Mouse (Mus musculus): ENCODE results near the gene Ergic2.
"Not testable (repeated sequence)": the region's sequence is repeated elsewhere in the genome, so short reads cannot be mapped to it uniquely, and the experiment has no call there.

The Ergic2 gene

GRCm38 (mm10) chr6:148207522-148207921, 4.7 kb downstream of the Ergic2 start:
- DNase-seq: no peak

GRCm38 (mm10) chr6:148205134-148205533, 7.0 kb downstream of the Ergic2 start:
- DNase-seq: no peak

DNA sequence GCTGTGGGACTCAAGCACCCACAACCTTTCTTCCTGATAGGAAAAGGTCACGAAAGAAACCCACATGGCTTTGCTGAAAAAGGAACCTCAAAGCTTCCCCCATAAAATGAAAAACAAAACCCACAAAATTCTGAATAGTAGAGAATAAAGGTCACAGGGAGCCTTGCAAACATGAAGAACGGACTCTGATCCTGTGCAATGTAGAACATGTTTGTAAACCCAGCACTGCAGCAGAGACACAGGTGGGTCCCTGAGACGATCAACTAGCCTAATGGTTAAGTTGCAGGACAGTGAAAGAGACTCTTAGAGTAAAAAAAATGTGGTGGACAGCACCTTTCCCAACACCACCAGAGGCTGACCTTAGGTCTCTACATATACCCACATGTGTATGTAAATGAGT, 12.4 kb downstream of the Ergic2 start:
- DNase-seq: no peak

DNA sequence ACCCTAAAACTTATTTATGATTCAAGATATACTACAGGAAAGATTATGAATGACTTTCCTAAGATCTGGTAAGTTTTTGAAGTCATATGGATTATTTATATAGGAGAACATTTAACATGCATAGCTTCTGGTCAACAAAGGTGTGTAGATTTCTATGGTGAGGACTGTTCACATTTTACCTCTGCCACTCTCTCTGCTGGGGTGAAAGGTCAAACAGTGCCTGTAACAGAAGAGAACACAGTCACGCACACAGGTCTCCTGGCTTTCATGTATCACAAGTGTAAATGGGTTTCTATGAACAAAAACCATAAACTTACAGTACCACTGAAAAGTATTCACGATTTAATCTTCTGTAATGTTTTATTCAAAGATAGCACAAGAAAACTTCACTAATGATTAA, 13.0 kb downstream of the Ergic2 start:
- no peak for DNase-seq

- DNase-seq: no peak
Measured at GRCm38 (mm10) chr6:148193972-148194701, 18.0 kb downstream of the Ergic2 start.

DNA sequence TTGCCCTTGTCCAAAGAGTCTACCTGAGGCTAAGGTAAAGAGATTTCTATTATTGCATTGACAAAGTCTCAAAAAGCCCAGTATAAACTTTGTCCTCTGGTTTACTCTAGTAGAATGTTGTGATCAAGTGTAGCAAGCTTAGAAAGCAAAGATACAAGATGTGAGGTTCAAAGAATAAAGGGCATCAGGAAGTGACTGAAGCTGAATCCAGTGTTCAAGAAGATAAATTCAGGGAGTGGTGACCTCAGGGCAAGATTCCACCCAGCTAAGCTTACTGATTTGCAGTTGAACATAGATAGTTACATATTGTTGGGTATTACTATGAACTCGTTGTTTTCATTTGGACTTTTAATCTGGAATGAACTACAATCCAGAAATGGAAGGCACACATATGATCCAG, 26.5 kb downstream of the Ergic2 start:
- no peak for DNase-seq

DNA sequence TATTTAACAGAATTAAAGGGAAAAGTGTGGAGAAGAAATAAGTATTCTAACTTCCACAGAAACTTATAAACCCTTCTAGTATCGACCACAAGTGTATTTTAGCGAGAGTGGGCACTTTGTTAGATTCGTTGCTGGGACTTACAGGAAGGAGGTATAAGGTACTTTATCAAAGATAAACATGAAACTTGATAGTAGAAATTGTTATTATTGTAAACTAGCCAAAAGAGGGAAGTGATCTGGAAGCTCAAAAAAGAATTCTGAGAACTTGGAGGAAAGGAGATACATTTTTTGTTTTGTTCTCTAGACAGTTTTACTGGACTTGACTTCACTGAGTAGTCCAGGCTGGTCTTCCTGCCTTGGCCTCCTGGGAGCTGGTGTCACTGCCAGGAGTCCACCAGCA, 39.3 kb downstream of the Ergic2 start:
- no peak for DNase-seq

- not testable (repeated sequence) for DNase-seq
Measured at GRCm38 (mm10) chr6:148152305-148152704, 59.9 kb downstream of the Ergic2 start.

DNA sequence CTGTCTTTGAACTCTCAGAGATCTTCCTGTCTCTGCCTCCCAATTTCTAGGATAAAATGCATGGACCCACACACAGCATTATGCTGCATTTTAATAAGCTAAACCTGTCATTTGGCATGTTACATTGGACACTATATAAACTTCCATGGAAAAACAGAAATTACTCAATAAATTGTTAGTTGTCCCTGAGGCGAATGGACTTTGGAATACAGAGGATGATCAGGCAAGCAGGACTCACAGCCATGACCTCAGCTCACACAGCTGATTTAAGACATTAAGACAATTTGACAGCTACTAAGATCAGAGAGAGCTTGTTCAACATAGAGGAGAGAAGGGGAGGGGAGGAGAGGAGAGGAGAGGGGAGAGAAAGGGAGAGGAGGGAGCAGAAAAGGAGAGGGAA, 69.8 kb downstream of the Ergic2 start:
- no peak for DNase-seq

GRCm38 (mm10) chr6:148141874-148142273, 70.3 kb downstream of the Ergic2 start:
- DNase-seq: no peak

- no peak for DNase-seq
Measured at GRCm38 (mm10) chr6:148139288-148139995, 72.7 kb downstream of the Ergic2 start.

DNA sequence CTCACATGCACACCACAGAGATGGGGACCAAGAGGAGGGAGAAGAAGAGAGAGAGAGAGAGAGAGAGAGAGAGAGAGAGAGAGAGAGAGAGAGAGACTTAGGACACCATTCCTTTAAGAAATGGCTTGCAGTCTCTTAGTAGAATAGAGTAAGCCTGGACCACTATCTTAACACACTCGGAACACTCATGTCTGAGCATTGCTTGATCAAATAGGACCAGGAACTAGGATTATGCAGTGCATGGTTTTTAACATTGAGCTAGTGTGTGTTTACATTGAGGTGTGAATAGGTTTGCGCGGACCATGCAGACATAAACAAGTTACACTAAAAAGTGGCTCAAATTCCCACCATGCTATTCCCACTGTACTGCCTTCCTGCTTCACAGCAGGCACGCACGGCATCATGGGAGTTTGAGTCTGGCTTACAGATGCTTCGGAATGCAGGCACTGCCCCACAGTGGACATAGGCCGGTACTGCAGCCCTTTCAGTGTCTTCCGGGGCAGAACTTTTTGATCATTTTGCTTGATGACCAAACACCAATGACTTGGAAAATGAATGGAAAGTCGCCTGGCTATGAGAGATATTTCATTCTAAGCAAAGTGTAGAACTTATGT, 76.3 kb downstream of the Ergic2 start:
- peak; percentile 50 for DNase-seq

DNA sequence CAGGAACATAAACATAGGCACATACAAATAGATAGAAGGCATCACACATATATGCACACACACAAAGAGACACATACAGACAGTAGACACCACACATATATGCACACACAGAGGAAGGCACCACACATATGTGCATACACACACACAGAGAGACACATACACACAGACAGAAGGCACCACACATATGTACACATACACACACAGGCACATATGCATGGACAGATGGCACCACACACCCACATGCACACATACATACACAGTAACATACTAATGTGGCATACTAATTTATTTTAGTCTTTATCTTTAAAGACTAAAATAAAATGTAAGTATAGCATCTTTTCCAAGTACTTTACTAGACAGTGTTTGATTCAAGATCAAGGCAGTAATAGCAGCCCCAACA, 78.6 kb downstream of the Ergic2 start:
- DNase-seq: no peak

DNA sequence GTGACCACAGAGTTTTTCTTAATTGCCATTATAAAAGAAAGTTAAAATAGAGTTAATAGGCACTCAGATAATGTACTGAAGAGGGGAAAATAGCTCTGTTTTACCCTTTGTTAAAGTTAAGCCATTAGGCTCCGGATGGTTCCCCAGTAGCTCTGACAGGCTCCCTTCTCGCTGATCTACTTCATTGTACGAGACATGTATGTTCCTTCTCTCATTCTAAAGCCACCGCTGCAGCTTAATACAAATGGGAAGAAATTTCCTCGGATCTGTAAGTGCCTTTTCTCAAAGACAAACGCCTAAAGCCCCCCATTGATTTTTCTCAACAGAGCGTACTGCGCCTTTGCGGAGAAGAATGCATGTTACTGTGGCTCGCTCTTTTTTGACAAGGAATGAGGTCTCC, 79.9 kb downstream of the Ergic2 start:
- DNase-seq: no peak

Data from thymus, postnatal 14 days (tissue).